Mouse (Mus musculus) kidney, adult 2 months (tissue): ENCODE measurements around the gene 1700011L22Rik.

Experiments used
- CTCF ChIP-seq: fragments of 200-500 bp; conservative IDR thresholded peaks from 2 replicates; pipeline ENCODE4 v1.5.1; 2011; ENCODE audit warnings: low read depth, mild to moderate bottlenecking, control low read depth, low read length, moderate library complexity, mixed read lengths; ENCODE audit not compliant: insufficient read depth, insufficient read length
- POLR2A ChIP-seq: fragments of 200-500 bp; IDR thresholded peaks from one replicate; pipeline ENCODE4 v1.6.1; 2011; ENCODE audit warnings: low read depth, low read length, control low read depth

DNA sequence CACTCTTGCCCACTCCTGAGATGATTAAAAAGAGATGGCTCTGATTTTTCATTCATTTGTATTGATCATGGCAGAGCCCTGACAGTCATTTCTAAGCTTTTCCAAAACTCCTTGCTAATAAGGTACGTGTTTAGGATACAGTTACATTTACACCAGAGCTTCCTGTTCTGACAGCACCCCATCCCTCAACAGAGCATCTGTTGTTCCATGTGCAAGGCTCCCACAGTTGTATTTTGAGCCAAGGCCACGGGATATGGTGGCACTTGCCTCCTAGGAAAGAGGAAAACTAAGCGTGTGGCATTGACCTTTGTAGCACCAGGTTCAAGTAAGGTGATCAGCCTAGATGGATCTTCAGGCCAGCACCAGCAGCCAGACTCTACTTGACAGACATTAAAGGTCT is 83.1 kb downstream of the 1700011L22Rik start:
- TF ChIP-seq POLR2A, result no peak
- TF ChIP-seq CTCF, result no peak
